ENCODE assay signal across 7 mouse cellular contexts in genomic region chr16:45724061-45724741, GRCm38 (mm10). TPM values are rescaled to one million over a fixed set of nuclear protein-coding genes. Genes with fewer than 3 reads are reported as not detected.
DNase-seq lines count a peak whose midpoint lies in the region; ATAC-seq lines count a peak whose summit lies in the region.

Gene Tagln3 (minus strand): TSS chr16:45724608.

- peak within 1 kb of the TSS; percentile 70 for H3K9ac ChIP-seq in embryonic facial prominence, embryonic 14.5 days (ENCODE audit: low read depth, low read length)
- peak within 1 kb of the TSS; percentile 94 for H3K9ac ChIP-seq in hindbrain, embryonic 12.5 days
- peak within 1 kb of the TSS; percentile 88 for H3K9ac ChIP-seq in midbrain, embryonic 12.5 days (replicated peaks)

- peak within 1 kb of the TSS; percentile 55 for H3K4me3 ChIP-seq in embryonic facial prominence, embryonic 14.5 days (ENCODE audit: low read depth, low read length)
- peak within 1 kb of the TSS; percentile 67 for H3K4me3 ChIP-seq in hindbrain, embryonic 12.5 days
- H3K4me3 ChIP-seq in midbrain, embryonic 12.5 days: peak within 1 kb of the TSS; percentile 66

- no peak within 1 kb of the TSS; the same call in 1 of the 2 replicates for H3K27ac ChIP-seq in embryonic facial prominence, embryonic 14.5 days (replicated peaks; ENCODE audit: low read depth, low read length)
- peak within 1 kb of the TSS; percentile 99 for H3K27ac ChIP-seq in hindbrain, embryonic 12.5 days
- peak within 1 kb of the TSS; percentile 98 for H3K27ac ChIP-seq in midbrain, embryonic 12.5 days (replicated peaks)

- ATAC-seq in embryonic facial prominence, embryonic 14.5 days (ENCODE audit: low read depth): peak; percentile 80
- ATAC-seq in hindbrain, embryonic 12.5 days (ENCODE audit: low FRiP score): peak; percentile 89
- peak; percentile 91 for ATAC-seq in midbrain, embryonic 12.5 days (ENCODE audit: low FRiP score, low read depth)

- peak within 1 kb of the TSS; percentile 77 for H3K4me2 ChIP-seq in embryonic facial prominence, embryonic 14.5 days (ENCODE audit: low read depth, low read length)
- H3K4me2 ChIP-seq in hindbrain, embryonic 12.5 days (replicated peaks): peak within 1 kb of the TSS; percentile 76
- peak within 1 kb of the TSS; percentile 68 for H3K4me2 ChIP-seq in midbrain, embryonic 12.5 days (replicated peaks)

- H3K27me3 ChIP-seq in embryonic facial prominence, embryonic 14.5 days (replicated peaks; ENCODE audit: control insufficient read depth, insufficient read depth, low read length): no peaks in the 10 kb centered on the region
- H3K27me3 ChIP-seq in hindbrain, embryonic 12.5 days: no peaks in the 10 kb centered on the region
- H3K27me3 ChIP-seq in midbrain, embryonic 12.5 days: no peaks in the 10 kb centered on the region

- H3K9me3 ChIP-seq in embryonic facial prominence, embryonic 14.5 days (ENCODE audit: control insufficient read depth, low read length): no peaks in the 10 kb centered on the region
- H3K9me3 ChIP-seq in hindbrain, embryonic 12.5 days (replicated peaks): no peaks in the 10 kb centered on the region
- no peaks in the 10 kb centered on the region for H3K9me3 ChIP-seq in midbrain, embryonic 12.5 days

- peaks cover 12% of the 10 kb centered on the region; the same call in 1 of the 2 replicates for H3K36me3 ChIP-seq in embryonic facial prominence, embryonic 14.5 days (ENCODE audit: control insufficient read depth, insufficient read depth, low read length)
- peaks cover 32% of the 10 kb centered on the region for H3K36me3 ChIP-seq in hindbrain, embryonic 12.5 days
- H3K36me3 ChIP-seq in midbrain, embryonic 12.5 days: peaks cover 35% of the 10 kb centered on the region

- peak; percentile 69 for DNase-seq in R1 (ENCODE audit: low read depth, low spot score)
- DNase-seq in adrenal gland, postnatal 36 days: peak; percentile 39 to 43
- DNase-seq in embryonic facial prominence, embryonic 14.5 days (ENCODE audit: low spot score): peak; percentile 78
- peak; percentile 76 to 81 for DNase-seq in left cerebral cortex, postnatal 10 days (ENCODE audit: extremely low spot score in 1 of 2, low spot score in 2 of 2)
- DNase-seq in thymus, postnatal 14 days: peak; percentile 27

- H3K4me1 ChIP-seq in embryonic facial prominence, embryonic 14.5 days (ENCODE audit: control insufficient read depth, insufficient read depth, low read length): peaks cover 12% of the 10 kb centered on the region
- H3K4me1 ChIP-seq in hindbrain, embryonic 12.5 days: peaks cover 42% of the 10 kb centered on the region
- peaks cover 42% of the 10 kb centered on the region for H3K4me1 ChIP-seq in midbrain, embryonic 12.5 days

- WGBS in embryonic facial prominence, embryonic 14.5 days: 1% methylated on average over 29 of the region's 30 CpGs
- WGBS in hindbrain, embryonic 12.5 days: under 1% methylated on average over 30 of the region's 30 CpGs
- WGBS in midbrain, embryonic 12.5 days: under 1% methylated on average over 30 of the region's 30 CpGs

- intact Hi-C loops in left cerebral cortex, postnatal 10 days (cut with DNase I): loop anchor here (10.0 kb wide), 1 partner anchor 541 kb away; no protein-coding TSS in a partner anchor

RNA-seq across cellular contexts. Expression of gene Tagln3, which starts in this region (rescaled TPM):
- 1 to 10 TPM; 2.7 to 3.0 TPM for total RNA-seq in adrenal gland, postnatal 36 days (2021)
- 26.0 and 30.6 TPM in 2 replicates for polyA plus RNA-seq in embryonic facial prominence, embryonic 14.5 days (2014; fragmentation: Nextera tagmentation; extraction: Ambion mirVana)
- polyA plus RNA-seq in hindbrain, embryonic 12.5 days (2016; fragmentation: Nextera tagmentation; extraction: Ambion mirVana): 410 and 414 TPM in 2 replicates
- total RNA-seq in left cerebral cortex, postnatal 10 days (2021): 100 to 1,000 TPM; 224 to 244 TPM
- polyA plus RNA-seq in midbrain, embryonic 12.5 days (2016; fragmentation: Nextera tagmentation; extraction: Ambion mirVana): 383 and 400 TPM in 2 replicates

Comparison
In these comparisons a context has a peak if more than half of its experiments do, and no peak if none do; other contexts are left out.
1. RNA of gene Tagln3 (total RNA-seq): 224 to 244 TPM in left cerebral cortex, postnatal 10 days; 2.7 to 3.0 TPM in adrenal gland, postnatal 36 days; every median in the first group is over 10 times any median in the second.
2. RNA of gene Tagln3 (polyA plus RNA-seq): 410 to 414 TPM in hindbrain, embryonic 12.5 days and 383 to 400 TPM in midbrain, embryonic 12.5 days; 26.0 to 30.6 TPM in embryonic facial prominence, embryonic 14.5 days; every median in the first group is over 10 times any median in the second.
3. DNase-seq: peak in every context shown above with its lines; median percentile 78 in left cerebral cortex, postnatal 10 days; 78 in embryonic facial prominence, embryonic 14.5 days; 69 in R1; 41 in adrenal gland, postnatal 36 days; 27 in thymus, postnatal 14 days.
4. Peak in every context shown above with its lines, with median percentiles within 50 percentile points of each other: ATAC-seq, H3K4me2 ChIP-seq, H3K4me3 ChIP-seq and H3K9ac ChIP-seq.